Mouse (Mus musculus) A20 (cell line): Measurements from ENCODE around the gene C130074G19Rik.

Experiments used
- DNase-seq: peaks from one replicate; pipeline ENCODE4 v3.0.0-alpha.2; 2011; ENCODE audit warnings: low read depth, low spot score

C130074G19Rik gene

DNA sequence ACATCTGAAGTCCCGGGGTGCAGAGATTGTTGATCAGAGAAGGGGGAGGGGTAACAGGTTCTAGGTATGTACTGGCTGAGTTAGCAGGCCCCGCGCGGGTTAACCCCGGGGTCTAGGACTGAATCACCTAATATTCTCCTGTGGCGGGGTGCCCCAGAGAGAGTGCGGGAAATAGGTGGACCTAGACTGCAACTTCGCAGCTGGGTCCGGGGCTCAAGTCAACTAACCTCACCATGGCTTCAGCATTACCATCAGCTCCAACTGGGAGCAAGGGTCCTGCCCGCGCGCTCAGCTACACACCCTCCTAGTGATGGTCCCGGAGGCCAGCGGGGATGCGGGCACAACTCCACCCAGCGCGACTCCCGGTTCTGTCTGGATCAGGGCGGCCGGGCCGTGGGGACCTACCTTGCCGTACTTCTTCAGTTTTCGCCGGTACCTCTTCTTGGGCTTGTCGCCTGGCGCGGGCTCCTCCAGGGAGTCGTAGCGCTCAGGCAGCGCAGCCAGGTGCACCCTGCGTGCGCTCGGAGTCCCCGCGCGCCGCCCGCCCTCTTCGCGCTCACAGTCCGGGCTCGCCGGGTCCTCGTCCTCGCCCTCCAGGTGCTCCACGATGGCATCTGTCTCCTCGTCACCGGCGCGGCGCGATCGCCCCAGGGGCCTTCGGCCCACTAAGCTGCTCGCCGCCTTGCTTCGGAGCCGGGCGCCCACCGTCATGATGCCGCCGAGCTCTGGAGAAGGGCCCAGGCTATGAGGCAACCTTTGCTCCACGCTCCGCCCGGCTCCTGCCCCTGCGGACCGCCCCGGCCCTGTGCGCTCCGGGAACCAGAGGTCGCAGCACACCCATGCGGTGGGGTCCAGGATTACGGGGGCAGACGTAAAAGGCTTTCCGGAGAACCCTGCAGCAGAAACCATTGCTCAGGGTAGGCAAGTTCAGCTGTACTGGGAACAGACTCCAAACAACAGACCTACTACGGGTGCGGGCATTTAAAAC lies at the start of gene C130074G19Rik:
Gene C130074G19Rik (minus strand): TSS at position 938 of the 988 bp plus-strand sequence.
- no peak for DNase-seq

DNA sequence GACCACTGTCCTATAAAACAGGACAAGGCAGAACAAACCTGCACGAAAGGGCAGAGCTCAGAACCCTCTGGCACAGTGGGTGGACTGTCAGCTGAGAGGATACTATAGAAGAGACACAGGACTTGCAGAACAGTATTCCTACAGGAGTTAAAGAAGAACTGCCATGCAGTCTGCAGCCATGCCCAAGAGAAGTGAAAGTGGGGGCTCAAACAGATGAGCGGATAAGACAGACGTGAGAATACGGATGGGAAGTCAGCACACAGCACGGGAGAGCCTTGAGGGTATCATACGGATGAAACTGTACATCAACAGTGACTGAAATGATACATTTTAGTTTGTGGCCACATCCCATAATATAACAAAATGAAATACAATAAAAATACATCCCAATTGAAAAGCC lies 48.1 kb upstream of the C130074G19Rik start:
- DNase-seq, result no peak

DNA sequence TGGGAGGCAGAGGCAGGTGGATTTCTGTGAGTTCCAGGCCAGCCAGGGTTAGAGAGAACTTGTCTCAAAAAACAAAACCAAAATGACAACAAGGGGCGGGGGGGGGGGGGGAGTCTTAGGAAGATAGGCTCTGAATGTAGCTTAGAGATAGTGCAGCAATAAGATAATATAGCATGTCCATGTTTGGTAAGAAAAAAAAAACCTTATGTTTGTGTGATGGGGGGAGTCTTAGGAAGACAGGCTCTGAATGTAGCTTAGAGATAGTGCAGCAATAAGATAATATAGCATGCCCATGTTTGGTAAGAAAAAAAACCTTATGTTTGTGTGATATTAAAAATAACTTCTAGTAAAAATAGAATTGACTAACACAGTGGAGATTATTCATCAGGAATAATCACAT lies 45.4 kb upstream of the C130074G19Rik start:
- DNase-seq, result no peak

DNA sequence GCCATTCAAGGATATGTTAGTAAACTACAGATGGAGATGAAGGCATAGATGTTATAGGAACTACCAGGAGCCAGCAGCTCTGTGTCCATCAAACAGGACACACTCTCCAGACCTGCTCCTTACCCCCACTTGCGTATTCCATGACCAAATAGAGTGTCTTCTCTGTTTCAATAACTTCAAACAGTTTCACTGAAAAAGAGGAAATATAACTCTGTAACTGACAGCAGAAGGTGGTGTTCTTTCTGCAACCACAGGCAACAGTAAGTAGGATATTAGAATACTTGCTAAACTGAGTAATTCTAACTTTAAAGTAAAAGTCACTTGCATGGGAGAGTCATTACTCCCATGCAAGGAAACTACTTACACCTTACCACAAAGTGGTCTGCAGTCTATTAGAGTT lies 44.9 kb upstream of the C130074G19Rik start:
- DNase-seq, result no peak

DNA sequence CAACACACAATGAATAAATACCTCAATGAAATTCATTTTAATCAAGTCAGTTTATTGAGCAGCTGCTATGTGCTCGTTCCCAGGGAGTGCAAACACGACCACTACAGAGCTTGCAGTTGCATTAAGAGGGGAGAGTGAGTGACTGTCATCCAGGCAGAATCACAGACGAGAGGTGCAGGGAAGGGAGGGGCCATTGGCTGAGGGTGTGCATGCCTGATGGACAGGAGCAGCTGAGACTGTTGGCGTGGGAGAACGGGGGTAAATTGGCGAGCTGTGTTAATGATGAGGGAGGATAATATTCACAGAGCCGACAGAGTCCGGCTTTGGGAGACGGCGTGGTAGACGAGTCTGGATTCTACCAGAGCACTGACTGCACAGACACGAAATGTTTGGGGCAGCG lies 39.8 kb upstream of the C130074G19Rik start:
- DNase-seq, result no peak

DNA sequence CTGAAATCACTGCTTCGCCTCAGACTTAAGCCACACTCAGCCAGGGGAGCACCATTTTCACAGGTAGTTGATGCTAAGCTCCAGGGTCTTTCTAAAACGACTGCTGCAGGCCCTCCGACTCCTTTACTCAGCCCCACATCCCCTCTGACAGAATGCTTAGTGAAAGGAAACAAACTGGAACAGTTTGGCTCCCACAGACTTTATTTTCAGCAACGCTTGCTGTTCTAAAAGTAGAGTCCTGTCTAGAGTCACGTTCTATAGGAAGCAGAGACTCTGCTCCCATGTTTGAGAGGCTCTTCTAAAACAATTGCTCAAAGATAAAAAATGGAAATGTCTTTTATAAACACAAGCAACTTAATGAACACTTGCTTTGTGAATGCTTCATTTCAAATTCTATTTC lies 37.0 kb upstream of the C130074G19Rik start:
- DNase-seq, result no peak

DNA sequence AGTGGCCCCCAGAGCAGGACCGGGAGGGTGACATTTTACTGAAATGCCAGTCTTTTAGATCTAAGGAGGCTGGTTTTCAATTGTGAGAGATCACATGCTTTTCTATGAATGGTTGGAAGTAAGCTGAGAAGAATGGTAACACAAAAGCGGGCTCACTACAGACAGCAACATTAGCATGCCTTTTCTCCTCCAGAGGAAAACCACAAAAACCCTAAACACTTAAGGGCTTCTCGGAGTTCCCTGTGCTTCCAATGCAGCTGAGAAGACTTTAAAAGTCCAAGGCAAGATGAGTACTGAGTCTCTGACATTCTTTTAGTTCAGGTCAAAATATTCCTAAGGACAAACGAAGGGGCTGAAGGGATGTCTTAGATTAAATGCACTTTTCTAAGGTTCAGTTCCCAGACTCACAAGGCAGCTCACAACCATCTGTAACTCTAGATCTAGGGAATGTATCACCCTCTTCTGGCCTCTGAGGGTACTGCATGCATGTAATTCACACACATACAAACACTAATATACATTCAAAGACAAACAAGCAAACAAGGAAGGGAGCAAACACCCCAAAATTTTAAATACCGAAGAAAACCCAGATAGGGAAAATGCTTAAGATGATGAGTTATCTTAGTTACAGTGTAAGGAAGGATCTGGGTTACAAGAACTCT lies 35.3 kb upstream of the C130074G19Rik start:
- DNase-seq, result peak; percentile 40

DNA sequence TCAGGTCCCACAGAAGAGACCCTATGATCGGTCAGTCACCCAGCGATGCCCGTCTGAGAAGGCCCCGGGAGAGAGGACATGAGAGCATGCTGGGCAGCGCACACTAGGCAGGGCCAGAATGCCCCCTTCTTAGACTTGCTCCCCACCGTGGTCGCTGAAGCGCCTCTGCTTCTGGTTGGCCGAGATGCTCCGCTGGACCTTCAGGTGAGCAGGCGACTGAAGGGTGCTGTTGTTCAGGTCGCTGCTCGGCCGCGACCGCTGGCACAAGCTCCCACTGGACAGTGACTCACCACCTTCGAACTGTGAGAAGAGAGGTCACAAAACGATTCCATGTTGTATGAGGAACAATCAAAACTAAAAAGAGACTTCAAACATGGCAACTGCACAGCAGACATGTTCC lies 29.3 kb upstream of the C130074G19Rik start:
- no peak for DNase-seq

DNA sequence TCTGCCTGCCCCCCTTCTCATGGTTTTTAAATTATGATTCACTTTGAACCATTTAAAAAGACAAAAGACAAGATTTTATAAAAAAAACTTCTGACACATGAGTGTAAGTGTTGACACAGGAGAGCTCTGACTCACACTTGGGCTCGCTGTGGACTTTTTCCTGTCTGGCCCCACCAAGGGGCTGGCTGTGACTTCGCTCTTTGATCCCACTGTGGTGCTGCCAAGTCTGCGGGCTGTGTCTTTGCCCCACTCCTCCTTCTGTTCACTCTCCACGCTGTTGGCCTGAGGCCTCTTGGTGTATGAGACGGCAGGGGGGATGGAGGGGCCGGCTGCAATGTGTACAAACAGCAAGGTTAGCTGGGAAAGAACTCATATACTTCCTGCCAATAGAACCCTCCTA lies 28.8 kb upstream of the C130074G19Rik start:
- DNase-seq, result no peak

DNA sequence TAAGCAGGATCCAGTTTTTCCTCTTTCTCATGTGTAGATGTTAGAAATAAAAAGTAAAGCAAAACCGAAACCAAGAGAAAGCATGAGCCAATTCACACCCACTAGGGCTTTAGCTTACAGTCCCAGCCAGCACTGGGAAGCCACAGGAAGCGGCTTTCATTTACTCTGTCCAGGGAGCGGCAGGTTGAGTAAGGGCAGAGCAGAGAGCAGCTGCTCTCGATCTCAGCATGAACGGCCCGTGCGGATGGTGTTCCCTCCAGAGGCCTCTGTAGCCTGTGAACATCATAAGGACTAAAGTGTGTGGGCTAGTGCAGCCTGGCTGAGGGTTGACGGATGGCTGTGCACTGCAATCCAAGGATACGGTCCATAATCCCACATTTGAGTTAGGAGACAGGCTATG lies 25.5 kb upstream of the C130074G19Rik start:
- no peak for DNase-seq

DNA sequence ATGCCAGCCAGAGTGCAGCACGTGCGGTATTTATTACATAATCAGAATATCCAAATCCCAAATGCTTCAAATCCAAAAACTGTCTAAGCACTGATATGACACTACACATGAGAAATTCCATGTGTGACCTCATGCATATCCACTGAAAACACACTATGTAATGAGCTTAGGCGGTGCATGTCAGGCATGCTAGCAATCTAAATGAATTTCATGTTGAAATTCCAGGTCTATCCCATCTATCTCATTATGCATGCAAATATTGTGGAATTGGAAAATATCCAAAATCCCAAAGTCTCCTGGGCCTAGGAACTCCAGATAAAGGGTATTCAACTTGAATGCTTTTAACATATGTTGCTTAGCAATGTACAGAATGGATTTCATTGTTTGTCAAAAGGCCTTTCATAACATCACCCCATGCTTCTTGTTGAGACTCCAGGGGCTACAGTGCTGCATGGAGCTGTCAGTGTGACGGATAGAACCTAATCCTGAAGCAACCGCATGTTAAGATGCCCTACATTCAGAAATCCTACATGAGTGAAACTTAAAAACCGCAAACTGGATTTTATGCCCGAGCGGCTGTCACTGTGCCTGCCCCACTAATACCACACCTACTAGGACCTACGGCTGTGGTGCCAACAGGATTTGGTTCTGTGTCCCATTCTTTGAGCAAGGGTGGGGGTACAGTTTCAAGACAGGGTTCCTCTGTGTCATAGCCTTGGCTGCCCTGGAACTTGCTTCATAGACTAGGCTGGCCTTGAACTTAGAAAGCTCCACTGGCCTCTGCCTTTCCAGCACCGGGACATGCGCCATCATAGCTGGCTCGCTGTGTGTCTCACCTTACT lies 23.1 kb upstream of the C130074G19Rik start:
- DNase-seq, result no peak

DNA sequence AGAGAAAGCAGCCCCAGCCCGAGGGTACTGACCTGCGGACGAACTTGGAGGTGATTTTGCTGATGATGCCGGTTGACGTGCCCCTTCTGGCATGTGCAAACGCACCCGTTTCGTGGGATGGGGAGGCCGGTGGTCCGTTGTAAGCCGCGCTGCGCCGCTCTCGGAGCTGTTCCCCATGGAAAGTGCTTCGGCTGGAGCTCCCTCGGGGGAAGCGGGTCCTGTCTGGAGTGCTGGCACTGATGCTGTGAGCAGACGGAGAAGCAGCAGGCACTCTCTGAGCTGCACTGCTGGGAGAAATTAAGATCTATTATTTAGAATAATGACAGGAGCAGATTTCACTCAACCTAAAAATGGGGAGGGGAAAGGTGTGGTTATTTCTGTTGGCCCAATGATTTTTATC lies 22.4 kb upstream of the C130074G19Rik start:
- DNase-seq, result no peak

DNA sequence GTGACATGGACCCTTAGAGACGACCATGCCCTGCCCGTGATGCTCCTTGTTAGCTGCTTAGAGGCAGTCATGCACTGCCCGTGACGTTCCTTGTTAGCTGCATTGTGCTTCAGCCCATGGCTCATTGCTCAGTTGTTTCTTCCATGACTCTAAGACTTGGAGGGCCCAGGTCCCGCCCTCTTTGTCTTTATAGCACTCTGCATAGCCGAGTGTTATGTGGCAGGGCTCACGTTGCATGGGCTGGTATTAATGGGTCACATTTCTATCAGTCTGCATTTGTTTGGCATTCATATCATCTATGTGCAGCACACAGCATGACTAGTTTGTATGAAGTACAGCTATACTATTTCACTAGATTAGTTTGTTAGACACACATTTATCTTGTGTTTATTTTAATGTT lies 20.7 kb upstream of the C130074G19Rik start:
- DNase-seq, result no peak

DNA sequence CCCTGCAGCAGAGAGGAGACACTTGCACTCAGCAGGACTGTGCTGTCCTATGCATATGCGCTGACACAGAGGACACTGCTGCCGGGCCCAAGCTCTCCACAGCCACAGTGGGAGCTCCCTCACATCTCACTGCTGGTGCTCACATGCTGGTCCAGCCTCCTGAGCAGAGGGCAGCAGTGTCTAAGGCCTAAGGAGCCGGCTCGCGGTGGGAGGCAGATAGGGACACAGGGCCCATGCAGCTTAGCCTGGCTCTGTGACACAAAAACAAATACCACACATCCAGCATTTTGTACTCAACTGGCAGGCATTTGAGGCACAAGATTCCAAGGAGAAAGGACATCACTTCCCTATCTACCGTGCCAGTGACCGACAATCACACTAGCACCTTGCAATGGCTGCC lies 19.9 kb upstream of the C130074G19Rik start:
- DNase-seq, result no peak

DNA sequence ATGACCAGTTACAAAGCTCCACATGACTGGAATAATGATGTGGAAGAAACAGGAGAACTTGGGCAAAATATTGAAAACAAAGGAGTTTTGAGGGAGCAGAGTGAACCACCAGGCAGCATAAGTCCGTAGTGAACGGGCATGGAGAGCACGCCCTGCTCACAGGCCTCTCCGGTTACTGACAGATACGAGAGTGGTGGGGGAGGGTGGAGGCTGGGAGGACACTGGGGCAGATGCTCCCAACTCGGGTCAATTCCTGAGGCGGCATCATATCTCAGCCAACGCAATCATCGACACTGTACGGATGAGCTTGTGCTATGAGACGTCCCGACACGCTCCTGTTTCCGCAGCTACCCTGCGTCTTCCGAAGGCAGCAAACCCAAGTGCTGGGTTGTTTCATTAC lies 14.3 kb upstream of the C130074G19Rik start:
- DNase-seq, result no peak

DNA sequence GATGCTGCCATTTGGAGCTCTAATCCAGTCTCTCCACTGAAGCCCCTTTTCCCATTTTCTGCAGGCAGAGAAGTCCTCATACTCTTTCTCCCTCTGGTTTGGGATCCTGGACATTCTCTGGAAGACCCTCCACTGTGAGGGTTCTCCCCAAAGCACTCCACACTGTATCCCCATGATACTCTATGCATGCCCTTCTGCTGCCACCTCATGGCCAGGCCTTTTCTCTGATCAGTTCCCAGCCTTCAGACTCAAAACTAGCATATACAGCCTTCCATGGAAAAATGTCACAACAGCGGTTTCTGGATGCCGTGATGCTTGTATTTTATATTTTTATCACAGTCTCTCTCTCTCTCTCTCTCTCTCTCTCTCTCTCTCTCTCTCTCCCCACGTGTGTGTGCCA lies 9.0 kb upstream of the C130074G19Rik start:
- DNase-seq, result no peak

DNA sequence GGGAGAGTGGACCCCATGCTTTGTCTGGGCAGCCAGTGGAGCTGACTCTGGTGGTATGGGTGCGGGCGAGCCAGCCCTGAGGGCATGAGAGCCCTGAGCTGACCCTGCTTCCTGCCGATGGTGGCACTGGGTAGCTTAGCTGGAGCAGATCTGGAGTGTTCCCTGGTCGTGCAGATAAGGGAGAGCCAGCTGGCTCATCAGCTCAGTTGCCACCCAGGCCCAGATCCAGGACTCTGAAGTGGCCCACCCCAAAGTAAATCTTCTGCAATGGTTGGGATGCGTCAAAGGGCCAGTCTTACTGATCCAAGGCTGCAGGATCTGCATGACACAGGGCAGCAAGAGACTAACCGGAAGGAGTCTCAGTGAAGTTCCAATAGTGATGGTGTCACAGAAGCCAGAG lies 6.4 kb upstream of the C130074G19Rik start:
- DNase-seq, result no peak

DNA sequence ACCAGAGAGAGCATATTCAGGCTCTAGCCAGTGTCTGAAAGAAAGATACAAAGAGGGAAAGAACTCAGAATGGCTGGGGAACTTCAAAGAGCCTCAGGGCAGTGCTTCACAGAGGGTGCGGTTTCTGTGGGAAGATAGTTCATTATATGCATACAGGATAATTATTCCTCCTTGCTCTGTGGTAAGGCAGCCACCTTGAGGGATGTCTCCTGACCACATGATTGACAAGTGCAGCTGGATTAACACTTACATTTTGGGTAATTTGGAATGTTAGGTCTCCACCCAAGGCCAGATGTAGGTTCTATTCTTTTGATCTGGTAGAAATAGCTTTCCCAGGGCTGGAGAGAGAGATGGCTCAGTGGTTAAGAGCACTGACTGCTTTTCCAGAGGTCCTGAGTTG lies 3.1 kb upstream of the C130074G19Rik start:
- DNase-seq, result no peak

DNA sequence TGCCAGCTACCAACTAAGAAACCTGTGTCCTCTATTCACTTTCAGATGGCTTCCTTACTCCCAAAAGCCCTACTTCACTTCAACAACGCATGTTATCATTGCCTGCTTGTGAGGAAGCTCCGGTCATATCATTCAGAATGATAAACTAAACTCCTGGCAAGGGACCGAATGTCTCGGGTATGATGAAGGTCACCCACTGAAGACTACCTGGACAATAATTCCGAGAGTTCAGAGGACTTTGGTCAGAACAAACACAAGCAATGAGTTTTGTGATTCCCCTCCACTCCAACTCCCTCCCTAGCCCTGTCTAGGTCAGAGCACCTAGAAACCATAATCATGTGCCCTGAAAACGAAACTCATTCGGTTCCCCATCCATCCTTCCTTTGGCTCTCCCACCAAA lies 1.2 kb downstream of the C130074G19Rik start:
- no peak for DNase-seq

DNA sequence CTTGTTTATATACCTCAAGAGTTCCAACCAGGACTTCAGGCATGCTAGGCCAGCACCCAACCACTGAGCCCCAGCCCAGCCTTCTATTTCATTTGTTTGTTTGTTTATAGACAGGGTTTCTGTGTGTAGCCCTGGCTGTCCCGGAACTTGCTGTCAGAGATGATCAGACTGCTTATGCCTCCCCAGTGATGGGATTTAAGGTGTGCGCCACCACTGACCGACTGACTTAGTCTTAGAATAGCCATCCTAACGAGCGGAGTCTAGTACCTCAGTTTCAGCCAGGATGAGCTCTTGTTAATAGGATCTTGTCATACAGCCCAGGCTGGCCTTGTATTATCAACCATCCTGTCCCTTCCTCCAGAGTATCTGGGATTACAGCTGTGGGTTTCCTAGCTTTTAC lies 1.8 kb downstream of the C130074G19Rik start:
- no peak for DNase-seq

DNA sequence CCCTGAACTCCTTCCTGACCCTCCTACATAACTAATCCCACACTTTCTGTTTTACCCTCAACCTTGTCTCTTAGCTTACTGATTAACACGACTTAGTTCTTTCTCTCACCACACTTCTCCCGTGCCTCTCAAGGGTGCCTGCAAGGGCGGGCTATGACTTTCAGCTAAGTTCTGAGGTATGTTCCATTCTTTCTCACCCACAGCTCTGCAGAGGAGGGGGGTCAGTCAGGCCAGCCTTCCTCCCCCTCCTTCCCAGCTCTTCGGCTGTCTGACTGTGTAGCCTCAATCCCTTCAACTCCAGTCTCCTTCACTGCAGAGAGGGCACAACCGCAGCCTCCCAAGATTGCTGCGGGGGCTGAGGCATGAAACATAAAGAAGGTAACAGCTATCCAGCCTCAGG lies 4.2 kb downstream of the C130074G19Rik start:
- no peak for DNase-seq

DNA sequence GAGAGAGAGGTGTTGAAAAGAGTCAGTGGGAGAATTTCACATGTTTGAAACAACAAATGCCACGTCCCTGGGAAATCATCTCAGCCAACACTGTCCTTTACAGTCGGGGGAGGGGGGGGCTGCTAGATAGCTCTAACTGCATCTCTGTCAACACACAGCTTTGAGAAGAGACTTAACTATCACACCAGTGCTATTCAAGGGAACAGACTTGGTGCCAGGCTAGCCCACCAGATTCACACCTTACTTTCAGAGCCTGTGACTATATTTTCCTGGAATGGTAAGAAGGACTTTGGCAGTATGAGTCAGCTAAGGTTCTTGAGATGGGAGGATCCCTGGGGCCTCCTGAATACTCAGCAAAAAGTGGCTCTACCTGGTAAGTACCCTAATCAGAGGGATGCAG lies 5.7 kb downstream of the C130074G19Rik start:
- no peak for DNase-seq
